Comparison of ENCODE assay signal across 8 mouse cellular contexts in genomic region chr8:95716546-95717335, GRCm38 (mm10). TPM values are rescaled to one million over a fixed set of nuclear protein-coding genes. Genes with fewer than 3 reads are reported as not detected.
DNase-seq lines count a peak whose midpoint lies in the region; ATAC-seq and TF ChIP-seq lines count a peak whose summit lies in the region.

No protein-coding gene starts in this region.

- no peak for TF ChIP-seq POLR2A in olfactory bulb, adult 2 months (IDR thresholded peaks at IDR 0.05; ENCODE audit: insufficient read depth, low read depth, low read length)

- 0 out of 2 replicates have a peak overlapping the region, but pooled peaks have one; percentile 65 for H3K27ac ChIP-seq in embryonic facial prominence, embryonic 13.5 days
- peak overlapping the region; percentile 78 for H3K27ac ChIP-seq in limb, embryonic 12.5 days
- H3K27ac ChIP-seq in olfactory bulb, adult 2 months (ENCODE audit: insufficient read depth, low read depth, low read length), result no peak overlapping the region

- no peaks in the 10 kb centered on the region for H3K27me3 ChIP-seq in embryonic facial prominence, embryonic 13.5 days
- H3K27me3 ChIP-seq in limb, embryonic 12.5 days, result no peaks in the 10 kb centered on the region

- WGBS in embryonic facial prominence, embryonic 13.5 days, result 19% methylated on average over 21 of the region's 21 CpGs
- 19% methylated on average over 21 of the region's 21 CpGs for WGBS in limb, embryonic 12.5 days
- WGBS in olfactory bulb, adult 2 months, result 16% methylated on average over 21 of the region's 21 CpGs

- no peak for TF ChIP-seq CTCF in olfactory bulb, adult 2 months (IDR thresholded peaks at IDR 0.05; ENCODE audit: insufficient read depth, low read depth, low read length)

- intact Hi-C loops in heart, postnatal 10 days (cut with DNase I), result no loop called here

- H3K9ac ChIP-seq in embryonic facial prominence, embryonic 13.5 days, result peak overlapping the region; percentile 90
- peak overlapping the region; percentile 85 for H3K9ac ChIP-seq in limb, embryonic 12.5 days (replicated peaks)

- H3K4me3 ChIP-seq in embryonic facial prominence, embryonic 13.5 days, result peak overlapping the region; percentile 79
- peak overlapping the region; percentile 91 for H3K4me3 ChIP-seq in limb, embryonic 12.5 days (replicated peaks)
- peak overlapping the region; percentile 75 for H3K4me3 ChIP-seq in olfactory bulb, adult 2 months (ENCODE audit: insufficient read depth, low read depth, low read length)

- H3K36me3 ChIP-seq in embryonic facial prominence, embryonic 13.5 days, result peaks cover 44% of the 10 kb centered on the region
- peaks cover 42% of the 10 kb centered on the region for H3K36me3 ChIP-seq in limb, embryonic 12.5 days

- ATAC-seq in embryonic facial prominence, embryonic 13.5 days (ENCODE audit: insufficient number of reproducible peaks, insufficient read depth, low FRiP score, low TSS enrichment, low read depth), result no peak
- ATAC-seq in limb, embryonic 12.5 days (ENCODE audit: insufficient number of reproducible peaks, insufficient read depth, low FRiP score, low TSS enrichment, low read depth), result no peak

- H3K4me2 ChIP-seq in embryonic facial prominence, embryonic 13.5 days, result peak overlapping the region; percentile 88
- peak overlapping the region; percentile 87 for H3K4me2 ChIP-seq in limb, embryonic 12.5 days

- peaks cover 15% of the 10 kb centered on the region for H3K4me1 ChIP-seq in embryonic facial prominence, embryonic 13.5 days
- H3K4me1 ChIP-seq in limb, embryonic 12.5 days (replicated peaks), result peaks cover 14% of the 10 kb centered on the region
- H3K4me1 ChIP-seq in olfactory bulb, adult 2 months (ENCODE audit: control insufficient read depth, insufficient read depth, low read length), result peaks cover 12% of the 10 kb centered on the region

- H3K9me3 ChIP-seq in embryonic facial prominence, embryonic 13.5 days, result no peaks in the 10 kb centered on the region
- H3K9me3 ChIP-seq in limb, embryonic 12.5 days, result no peaks in the 10 kb centered on the region

- DNase-seq in heart, adult 11 months, result peak; percentile 83
- no peak for DNase-seq in heart, postnatal 10 days
- peak; percentile 47 for DNase-seq in 3T3-L1 (ENCODE audit: low read depth, low spot score)
- no peak for DNase-seq in layer of hippocampus, adult 9-11 months
- no peak for DNase-seq in frontal cortex, postnatal 25 days (ENCODE audit: low spot score in 2 of 2)

RNA-seq across cellular contexts. Expression of gene Setd6, which starts 1.1 kb away (rescaled TPM):
- total RNA-seq in heart, postnatal 10 days (2021), result 10 to 100 TPM; 10.2 to 12.5 TPM
- 20.3 and 21.0 TPM in 2 replicates for polyA plus RNA-seq in embryonic facial prominence, embryonic 13.5 days (2015; fragmentation: Nextera tagmentation; extraction: Ambion mirVana)
- polyA plus RNA-seq in limb, embryonic 12.5 days (2016; fragmentation: Nextera tagmentation; extraction: Ambion mirVana), result 17.9 and 18.2 TPM in 2 replicates
- polyA plus RNA-seq in olfactory bulb, adult 2 months (2012; ENCODE audit: insufficient read depth, insufficient read length, low replicate concordance, missing spikeins), result not detected in 2 replicates

RNA-seq across cellular contexts. Expression of gene Ndrg4, which starts 40.0 kb away (rescaled TPM):
- total RNA-seq in heart, postnatal 10 days (2021), result 100 to 1,000 TPM; 319 to 334 TPM
- polyA plus RNA-seq in embryonic facial prominence, embryonic 13.5 days (2015; fragmentation: Nextera tagmentation; extraction: Ambion mirVana), result 16.2 and 18.0 TPM in 2 replicates
- 13.1 and 14.0 TPM in 2 replicates for polyA plus RNA-seq in limb, embryonic 12.5 days (2016; fragmentation: Nextera tagmentation; extraction: Ambion mirVana)
- polyA plus RNA-seq in olfactory bulb, adult 2 months (2012; ENCODE audit: insufficient read depth, insufficient read length, low replicate concordance, missing spikeins), result 472 and 1,489 TPM in 2 replicates

Comparison
In these comparisons a context has a peak if more than half of its experiments do, and no peak if none do; other contexts are left out.
1. DNase-seq: peak in heart, adult 11 months (single experiment) and 3T3-L1 (single experiment); none in heart, postnatal 10 days (0 of 2), layer of hippocampus, adult 9-11 months (single experiment) and frontal cortex, postnatal 25 days (0 of 2).
2. RNA of gene Setd6, which starts 1.1 kb away (polyA plus RNA-seq): 20.3 to 21.0 TPM in embryonic facial prominence, embryonic 13.5 days and 17.9 to 18.2 TPM in limb, embryonic 12.5 days; not detected in olfactory bulb, adult 2 months; every median in the first group is over 10 times any median in the second.
3. RNA of gene Ndrg4, which starts 40.0 kb away (polyA plus RNA-seq): 472 to 1,489 TPM in olfactory bulb, adult 2 months; 16.2 to 18.0 TPM in embryonic facial prominence, embryonic 13.5 days and 13.1 to 14.0 TPM in limb, embryonic 12.5 days; every median in the first group is over 10 times any median in the second.
4. Peak in every context shown above with its lines, with median percentiles within 50 percentile points of each other: H3K4me3 ChIP-seq.